Mouse (Mus musculus) testis, adult 2 months (tissue): Measurements from ENCODE around the gene Pla2g2d.

Experiments
- CTCF ChIP-seq: fragments of 200-500 bp; IDR thresholded peaks from 2 replicates; pipeline ENCODE4 v1.5.1; 2012; ENCODE audit warnings: low read depth, mild to moderate bottlenecking, inconsistent platforms, low read length, moderate library complexity; ENCODE audit not compliant: control insufficient read depth, insufficient read depth, insufficient replicate concordance
- POLR2A ChIP-seq: fragments of 200-500 bp; IDR thresholded peaks from 2 replicates; pipeline ENCODE4 v1.6.1; 2012; ENCODE audit warnings: low read depth, mild to moderate bottlenecking, inconsistent platforms, low read length, moderate library complexity; ENCODE audit not compliant: control insufficient read depth

DNA sequence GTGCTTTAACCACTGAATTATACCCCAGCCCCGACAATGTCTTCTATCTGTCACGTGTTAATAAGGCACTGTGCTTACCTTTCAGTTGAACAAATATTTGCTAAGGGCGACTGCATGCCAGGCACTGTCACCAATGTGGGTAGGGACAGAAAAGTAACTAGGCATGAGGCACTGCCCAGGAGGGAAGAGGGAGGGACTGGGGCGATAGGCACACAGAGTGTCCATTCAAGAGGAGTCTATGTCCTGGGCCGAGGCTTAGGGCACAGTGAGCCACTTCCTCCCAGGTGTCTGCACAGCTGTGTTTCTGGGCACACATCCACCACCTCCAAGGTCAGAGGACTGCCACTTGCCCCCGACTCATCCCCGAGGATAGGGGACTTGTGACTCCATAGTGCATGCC lies 38.5 kb upstream of the Pla2g2d start, which contains the start of gene Ubxn10:
- TF ChIP-seq POLR2A (no peak), CTCF (no peak)
